Mouse (Mus musculus) spleen, adult 18-20 months (tissue): ENCODE data around the gene Tmem185b.
A peak's percentile ranks its signal among the peaks of the same experiment; 100 is the strongest.

Experiments used
- DNase-seq, 2 experiments: peaks; one replicate each; pipeline ENCODE4 v3.0.0; 2022; ENCODE audit warnings: mixed read lengths in 2 of 2

The Tmem185b gene

GRCm38 (mm10) chr1:119540836-119541557 is 15.0 kb downstream of the Tmem185b start:
- no peak for DNase-seq

DNA sequence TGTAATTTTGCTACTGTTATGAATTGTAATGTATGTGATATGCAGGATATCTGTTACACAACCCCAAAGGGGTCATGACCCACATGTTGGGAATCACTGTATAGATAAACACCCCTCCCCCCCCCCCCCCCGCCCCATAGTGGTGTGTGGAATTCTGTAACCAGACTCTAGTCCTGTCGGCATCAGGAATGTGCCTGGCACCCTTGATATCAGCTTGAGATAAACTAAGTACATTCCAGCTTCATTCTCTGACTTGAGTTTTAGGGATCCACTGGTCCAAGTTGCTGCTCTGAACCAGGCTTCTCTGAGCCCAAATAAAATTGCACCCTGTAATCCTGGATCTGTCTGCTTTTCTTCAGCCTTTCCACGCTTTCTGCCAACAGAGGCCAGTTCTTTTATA is 15.6 kb downstream of the Tmem185b start:
- no peak for DNase-seq

GRCm38 (mm10) chr1:119543316-119543715 is 17.4 kb downstream of the Tmem185b start:
- no peak for DNase-seq

DNA sequence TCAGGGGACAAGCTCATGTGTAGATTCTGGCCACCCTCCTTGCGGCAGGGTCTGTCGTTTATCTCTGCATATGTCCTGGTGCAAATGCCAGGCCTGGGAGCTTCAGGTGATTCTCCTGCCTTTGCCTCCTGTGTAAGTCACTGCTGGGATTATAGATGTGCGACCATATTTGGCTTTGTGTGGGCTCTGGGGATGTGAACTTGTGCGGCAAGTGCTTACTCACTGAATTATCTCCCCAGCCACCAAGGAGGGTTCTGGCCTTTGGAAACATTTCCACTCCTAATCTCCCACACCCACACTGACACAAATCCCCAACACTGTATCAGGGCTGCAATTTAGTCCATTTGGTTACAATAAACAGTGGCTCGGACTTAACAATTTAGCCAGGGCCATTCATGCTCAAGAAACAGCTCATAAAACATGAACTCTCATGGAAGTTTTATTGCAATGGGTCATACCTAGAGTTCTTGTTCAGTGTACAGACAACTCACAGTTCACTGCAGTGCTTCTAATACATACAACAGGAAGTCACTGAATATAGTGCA is 18.7 kb downstream of the Tmem185b start:
- no peak for DNase-seq

DNA sequence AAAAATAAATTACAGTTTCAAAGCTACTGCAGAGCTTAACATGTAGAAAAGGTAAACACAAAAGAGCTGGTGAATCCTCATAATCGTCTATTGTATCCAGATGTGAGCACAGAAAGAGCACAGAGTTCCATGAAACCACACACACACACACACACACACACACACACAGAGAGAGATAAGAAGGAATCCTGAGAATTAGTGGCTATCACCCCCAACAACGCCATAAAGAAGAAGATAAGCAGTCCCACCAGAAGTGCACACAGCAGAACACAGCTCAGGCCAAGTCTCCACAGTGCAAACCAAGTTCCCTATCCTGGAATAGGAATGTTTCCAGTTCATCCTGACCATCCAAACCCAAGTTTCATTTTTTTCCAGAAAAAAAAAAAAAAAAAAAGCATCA is 19.2 kb downstream of the Tmem185b start:
- DNase-seq = no peak

- no peak for DNase-seq
These were observed 19.7 kb downstream of the Tmem185b start for GRCm38 (mm10) chr1:119545671-119546070.

DNA sequence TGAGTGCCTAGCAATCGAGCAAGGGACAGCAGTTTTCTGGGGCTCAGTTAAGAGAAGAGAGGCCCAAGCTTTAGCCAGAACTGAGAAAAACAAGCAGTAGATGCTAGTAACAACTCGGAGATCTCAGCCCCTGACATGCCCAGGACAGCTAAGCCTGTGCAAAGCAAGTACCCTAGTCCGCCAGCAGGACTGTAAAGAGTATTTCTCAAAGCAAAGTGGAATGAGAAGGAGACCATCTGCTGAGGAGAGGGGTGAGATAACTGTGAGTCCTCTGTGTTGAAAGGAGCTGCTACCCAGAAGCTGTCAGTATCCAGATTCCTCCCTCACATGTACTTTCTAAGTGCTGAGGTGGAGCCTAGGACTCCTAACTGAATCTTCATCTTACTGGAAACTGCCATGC is 20.5 kb downstream of the Tmem185b start:
- no peak for DNase-seq

DNA sequence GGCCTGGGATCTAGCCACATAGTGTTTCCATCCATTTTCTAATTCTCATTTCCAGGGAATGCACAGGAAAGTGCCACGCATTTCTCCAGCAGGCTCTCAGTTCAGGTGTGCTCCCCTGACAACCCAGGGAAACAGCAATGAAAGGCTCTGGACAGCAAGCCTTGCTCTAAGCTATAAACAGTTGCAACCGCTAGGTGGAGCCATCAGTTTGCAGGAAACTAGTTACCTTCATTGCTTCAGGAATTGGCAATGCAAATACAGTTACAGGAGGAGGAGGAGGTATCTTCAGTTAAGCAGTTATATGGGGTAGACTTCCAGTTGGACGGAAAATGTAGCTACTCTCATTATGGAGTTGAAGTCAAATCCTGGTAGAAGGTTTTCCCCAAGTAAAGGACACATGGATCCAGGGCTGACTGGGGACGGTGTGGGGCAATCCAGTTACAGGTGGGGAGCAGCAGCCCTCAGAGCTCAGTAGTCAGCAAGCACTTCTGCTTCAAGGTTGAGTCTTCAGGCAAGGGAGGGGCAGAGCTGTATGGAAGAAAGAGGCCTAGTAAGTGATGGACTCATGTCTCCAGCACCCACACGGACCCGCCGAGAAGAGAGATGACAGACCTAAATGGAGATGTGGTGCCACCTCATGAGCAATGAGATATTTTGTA is 22.8 kb downstream of the Tmem185b start:
- peak; percentile 25 to 68 for DNase-seq

DNA sequence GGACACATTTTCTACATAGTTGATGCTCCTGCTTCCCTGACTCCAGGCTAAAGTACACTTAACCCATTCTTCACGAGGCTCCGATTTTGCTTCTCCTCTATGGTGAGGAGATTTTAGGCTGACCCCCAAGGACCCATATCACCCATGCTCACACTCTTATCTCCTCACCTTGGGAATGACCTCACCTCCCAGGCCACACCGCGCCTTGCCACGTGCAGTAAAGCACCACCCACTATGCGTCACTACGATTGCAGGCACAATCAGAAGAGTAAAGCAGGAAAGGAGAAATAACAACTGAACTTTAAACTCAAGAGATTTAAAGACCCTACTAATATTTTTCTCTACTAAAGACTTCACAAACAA is 23.3 kb downstream of the Tmem185b start:
- no peak for DNase-seq

DNA sequence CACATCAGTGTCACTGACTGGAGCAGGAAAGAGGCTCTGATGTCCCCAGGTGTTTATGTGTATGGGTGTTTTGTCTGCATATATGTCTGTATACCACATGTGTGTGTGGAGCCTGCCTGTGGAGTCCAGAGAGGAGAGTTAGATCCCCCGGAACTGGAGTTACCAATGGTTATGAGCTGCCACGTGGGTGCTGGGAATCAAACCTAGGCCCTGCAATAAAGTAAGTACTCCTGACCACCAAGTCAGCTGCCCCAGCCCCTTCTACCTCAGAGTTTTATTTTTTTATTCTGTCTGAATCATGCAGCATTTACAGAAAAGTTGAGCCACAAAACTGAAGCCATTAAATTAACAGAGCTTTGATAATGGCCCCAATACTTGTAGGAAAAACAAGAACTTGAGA is 24.1 kb downstream of the Tmem185b start:
- DNase-seq = no peak

- DNase-seq = no peak
These were observed 25.7 kb downstream of the Tmem185b start for GRCm38 (mm10) chr1:119551651-119552050.

DNA sequence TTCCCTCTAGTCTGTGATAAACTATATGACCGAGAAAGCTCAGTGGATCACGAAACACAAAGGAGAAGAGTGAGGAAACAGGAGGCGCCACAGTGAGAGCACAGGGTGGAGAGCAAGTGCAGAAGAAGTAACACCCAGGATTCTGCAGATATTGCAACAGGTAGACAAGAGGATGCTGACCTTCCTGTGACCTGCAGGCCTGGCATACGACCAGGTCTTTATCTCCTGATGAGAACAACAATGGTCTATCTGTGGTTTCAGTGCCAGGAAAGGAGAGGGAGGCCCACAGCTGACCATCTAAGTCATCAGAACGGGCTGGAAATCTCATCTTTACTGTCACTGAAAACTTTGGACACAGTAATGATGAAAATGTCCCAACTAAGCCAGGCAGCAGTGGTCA is 29.7 kb downstream of the Tmem185b start:
- no peak for DNase-seq

DNA sequence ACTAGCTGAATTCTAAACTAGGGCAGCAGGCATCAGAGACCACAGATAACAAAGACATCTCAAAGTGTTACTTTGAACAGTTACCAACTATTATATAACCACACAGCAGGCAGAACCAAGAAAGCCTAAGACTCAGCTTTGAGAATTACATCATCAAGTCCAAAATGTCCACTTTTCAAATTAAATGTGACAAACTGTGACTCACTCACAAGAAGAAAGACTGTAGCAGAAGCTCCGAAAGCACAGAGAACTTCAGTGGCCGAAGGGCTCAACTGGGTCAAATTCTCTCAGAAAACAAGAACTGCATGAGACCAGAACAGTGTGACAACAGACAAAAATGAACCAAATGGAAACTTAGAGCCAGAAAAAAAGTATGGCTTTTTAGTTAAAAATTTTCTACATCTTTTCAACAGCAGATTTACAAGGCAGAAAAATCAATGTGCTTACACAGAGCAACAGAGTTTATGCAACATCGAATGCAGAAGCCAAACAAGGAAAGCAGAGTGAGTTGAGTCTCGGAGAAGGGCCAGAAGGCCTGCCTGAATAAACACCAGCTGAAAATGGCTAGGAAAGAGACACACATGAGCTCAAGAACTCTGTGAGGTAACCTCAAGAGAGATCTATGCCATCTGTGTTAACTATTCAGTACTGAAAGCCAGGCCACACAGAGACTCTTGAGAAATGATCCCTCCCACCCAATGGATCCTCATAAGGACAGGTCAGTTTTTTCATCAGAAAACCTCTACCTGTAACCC is 31.9 kb downstream of the Tmem185b start:
- no peak for DNase-seq

GRCm38 (mm10) chr1:119565531-119565930 is 39.6 kb downstream of the Tmem185b start:
- DNase-seq = no peak

- no peak for DNase-seq
These were observed 44.2 kb downstream of the Tmem185b start for GRCm38 (mm10) chr1:119570134-119570533.
